Mouse (Mus musculus): Measurements from ENCODE around the gene Gm45623. TPM values are rescaled to one million over a fixed set of nuclear protein-coding genes. Genes with fewer than 3 reads are reported as not detected.

Gm45623 gene
- polyA plus RNA-seq, 1 experiment from 2014 or later, result 0.32 TPM

DNA sequence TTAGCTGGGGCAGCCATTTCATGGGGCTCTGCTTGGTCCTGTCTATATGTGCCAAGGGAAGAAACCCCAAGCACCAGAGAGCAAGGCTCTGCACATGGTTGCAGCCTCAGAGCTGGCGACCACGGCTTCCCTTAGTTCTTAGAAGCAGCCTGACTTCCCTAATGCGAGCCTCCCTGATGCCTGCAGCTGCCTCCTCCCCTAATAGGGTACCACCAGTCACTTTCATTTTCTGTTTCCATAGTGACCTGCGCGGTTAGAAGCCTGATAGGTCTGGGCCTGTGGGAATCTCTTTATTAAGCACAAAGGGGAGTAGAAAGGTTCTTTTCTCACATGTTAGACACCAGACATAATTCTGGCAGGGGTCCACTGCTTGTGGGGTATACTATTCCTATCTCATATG is 20.7 kb upstream of the Gm45623 start:
- H3K4me1 ChIP-seq (ENCODE audit: control insufficient read depth, insufficient read depth, low read length), result peaks cover 14% of the 10 kb centered on the region
- WGBS, result 60% methylated on average over 5 of the region's 5 CpGs
- H3K9me3 ChIP-seq (replicated peaks; ENCODE audit: control insufficient read depth, low read length), result no peaks in the 10 kb centered on the region
- H3K27ac ChIP-seq (ENCODE audit: low read length), result no peak overlapping the region
- H3K36me3 ChIP-seq (ENCODE audit: control insufficient read depth, insufficient read depth), result no peaks in the 10 kb centered on the region
- no peak for ATAC-seq (replicated peaks; ENCODE audit: extremely low read depth, insufficient read depth, low FRiP score)
- H3K9ac ChIP-seq (ENCODE audit: low read length), result no peak overlapping the region
- no peak overlapping the region for H3K4me2 ChIP-seq (ENCODE audit: low read depth, low read length)
- H3K27me3 ChIP-seq (ENCODE audit: control insufficient read depth, insufficient read depth, low read length), result no peaks in the 10 kb centered on the region
- no peak overlapping the region for H3K4me3 ChIP-seq (ENCODE audit: low read length)

GRCm38 (mm10) chr13:56773262-56773870 is 19.7 kb upstream of the Gm45623 start:
- Histone ChIP-seq H3K4me3 (ENCODE audit: low read length) (no peak overlapping the region), H3K4me1 (ENCODE audit: control insufficient read depth, insufficient read depth, low read length) (peaks cover 13% of the 10 kb centered on the region), H3K27ac (ENCODE audit: low read length) (no peak overlapping the region), H3K4me2 (ENCODE audit: low read depth, low read length) (no peak overlapping the region), H3K9me3 (replicated peaks; ENCODE audit: control insufficient read depth, low read length) (no peaks in the 10 kb centered on the region), H3K9ac (ENCODE audit: low read length) (no peak overlapping the region), H3K36me3 (ENCODE audit: control insufficient read depth, insufficient read depth) (no peaks in the 10 kb centered on the region), H3K27me3 (ENCODE audit: control insufficient read depth, insufficient read depth, low read length) (no peaks in the 10 kb centered on the region)
- WGBS, result 55% methylated on average over 14 of the region's 14 CpGs
- no peak for ATAC-seq (replicated peaks; ENCODE audit: extremely low read depth, insufficient read depth, low FRiP score)

DNA sequence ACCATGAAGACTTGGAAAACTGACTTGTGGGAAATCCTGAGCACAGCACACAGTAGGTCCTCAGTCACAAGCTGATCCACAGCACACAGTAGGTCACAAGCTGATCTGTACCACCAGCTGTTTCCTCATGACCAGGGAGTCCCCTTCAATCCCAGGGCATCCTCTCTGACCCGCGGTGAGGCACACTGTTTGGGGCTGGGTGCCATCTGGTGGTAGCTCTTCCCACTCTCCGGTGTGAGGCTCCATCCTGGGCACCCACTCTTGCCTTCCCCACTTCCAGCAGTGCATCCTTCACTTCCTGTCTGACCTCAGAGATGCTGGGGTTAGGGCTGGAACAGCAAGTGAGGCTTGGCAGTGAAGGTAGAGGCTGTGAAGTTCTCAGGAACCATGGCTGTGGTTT is 19.0 kb upstream of the Gm45623 start:
- H3K4me2 ChIP-seq (ENCODE audit: low read depth, low read length), result no peak overlapping the region
- peaks cover 13% of the 10 kb centered on the region for H3K4me1 ChIP-seq (ENCODE audit: control insufficient read depth, insufficient read depth, low read length)
- no peaks in the 10 kb centered on the region for H3K36me3 ChIP-seq (ENCODE audit: control insufficient read depth, insufficient read depth)
- 35% methylated on average over 3 of the region's 3 CpGs for WGBS
- H3K27ac ChIP-seq (ENCODE audit: low read length), result no peak overlapping the region
- no peak for ATAC-seq (replicated peaks; ENCODE audit: extremely low read depth, insufficient read depth, low FRiP score)
- no peaks in the 10 kb centered on the region for H3K9me3 ChIP-seq (replicated peaks; ENCODE audit: control insufficient read depth, low read length)
- H3K4me3 ChIP-seq (ENCODE audit: low read length), result no peak overlapping the region
- no peaks in the 10 kb centered on the region for H3K27me3 ChIP-seq (ENCODE audit: control insufficient read depth, insufficient read depth, low read length)
- H3K9ac ChIP-seq (ENCODE audit: low read length), result no peak overlapping the region

- no peaks in the 10 kb centered on the region for H3K9me3 ChIP-seq (replicated peaks; ENCODE audit: control insufficient read depth, low read length)
- 69% methylated on average over 5 of the region's 5 CpGs for WGBS
- no peak overlapping the region for H3K9ac ChIP-seq (ENCODE audit: low read length)
- H3K27me3 ChIP-seq (ENCODE audit: control insufficient read depth, insufficient read depth, low read length), result no peaks in the 10 kb centered on the region
- no peak overlapping the region for H3K27ac ChIP-seq (ENCODE audit: low read length)
- no peak for ATAC-seq (replicated peaks; ENCODE audit: extremely low read depth, insufficient read depth, low FRiP score)
- H3K4me2 ChIP-seq (ENCODE audit: low read depth, low read length), result no peak overlapping the region
- no peaks in the 10 kb centered on the region for H3K36me3 ChIP-seq (ENCODE audit: control insufficient read depth, insufficient read depth)
- no peak overlapping the region for H3K4me3 ChIP-seq (ENCODE audit: low read length)
- peaks cover 8% of the 10 kb centered on the region for H3K4me1 ChIP-seq (ENCODE audit: control insufficient read depth, insufficient read depth, low read length)
These were observed 17.2 kb upstream of the Gm45623 start for GRCm38 (mm10) chr13:56770786-56771185.

- Histone ChIP-seq H3K36me3 (ENCODE audit: control insufficient read depth, insufficient read depth) (no peaks in the 10 kb centered on the region), H3K4me1 (ENCODE audit: control insufficient read depth, insufficient read depth, low read length) (peaks cover 11% of the 10 kb centered on the region), H3K9ac (ENCODE audit: low read length) (no peak overlapping the region), H3K4me3 (ENCODE audit: low read length) (no peak overlapping the region), H3K4me2 (ENCODE audit: low read depth, low read length) (no peak overlapping the region), H3K9me3 (replicated peaks; ENCODE audit: control insufficient read depth, low read length) (no peaks in the 10 kb centered on the region), H3K27ac (ENCODE audit: low read length) (no peak overlapping the region), H3K27me3 (ENCODE audit: control insufficient read depth, insufficient read depth, low read length) (no peaks in the 10 kb centered on the region)
- 45% methylated on average over 1 of the region's 1 CpGs for WGBS
- no peak for ATAC-seq (replicated peaks; ENCODE audit: extremely low read depth, insufficient read depth, low FRiP score)
These were observed 16.5 kb upstream of the Gm45623 start for GRCm38 (mm10) chr13:56770136-56770578.

- 35% methylated on average over 4 of the region's 4 CpGs for WGBS
- no peaks in the 10 kb centered on the region for H3K36me3 ChIP-seq (ENCODE audit: control insufficient read depth, insufficient read depth)
- H3K27ac ChIP-seq (ENCODE audit: low read length), result no peak overlapping the region
- H3K9me3 ChIP-seq (replicated peaks; ENCODE audit: control insufficient read depth, low read length), result no peaks in the 10 kb centered on the region
- H3K4me1 ChIP-seq (ENCODE audit: control insufficient read depth, insufficient read depth, low read length), result peaks cover 15% of the 10 kb centered on the region
- no peak overlapping the region for H3K4me2 ChIP-seq (ENCODE audit: low read depth, low read length)
- ATAC-seq (replicated peaks; ENCODE audit: extremely low read depth, insufficient read depth, low FRiP score), result no peak
- no peak overlapping the region for H3K4me3 ChIP-seq (ENCODE audit: low read length)
- H3K9ac ChIP-seq (ENCODE audit: low read length), result no peak overlapping the region
- H3K27me3 ChIP-seq (ENCODE audit: control insufficient read depth, insufficient read depth, low read length), result no peaks in the 10 kb centered on the region
These were observed 15.8 kb upstream of the Gm45623 start for GRCm38 (mm10) chr13:56769431-56769830.

DNA sequence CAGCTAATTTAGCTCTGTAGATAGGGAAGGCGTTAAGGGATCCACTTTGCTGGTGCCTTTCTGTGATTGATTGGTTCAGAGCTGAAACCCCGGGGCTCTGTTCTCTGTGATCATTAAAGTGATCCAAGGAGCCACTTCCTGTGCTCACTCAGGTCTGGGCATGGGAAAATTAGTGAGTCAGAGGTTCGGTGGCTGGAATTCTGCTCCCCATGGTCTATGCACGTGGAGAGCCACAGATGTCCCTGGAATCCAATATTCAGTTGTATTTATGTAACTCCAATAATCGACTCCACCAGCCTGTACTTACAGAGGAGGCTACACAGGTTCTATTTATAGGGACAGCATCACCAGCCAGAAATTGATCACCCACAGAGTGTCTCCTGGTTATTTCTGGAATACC is 12.6 kb upstream of the Gm45623 start:
- Histone ChIP-seq H3K36me3 (ENCODE audit: control insufficient read depth, insufficient read depth) (no peaks in the 10 kb centered on the region), H3K4me1 (ENCODE audit: control insufficient read depth, insufficient read depth, low read length) (peaks cover 15% of the 10 kb centered on the region), H3K9me3 (replicated peaks; ENCODE audit: control insufficient read depth, low read length) (no peaks in the 10 kb centered on the region), H3K27ac (ENCODE audit: low read length) (no peak overlapping the region), H3K27me3 (ENCODE audit: control insufficient read depth, insufficient read depth, low read length) (peaks cover 7% of the 10 kb centered on the region; the same call in 1 of the 2 replicates), H3K4me3 (ENCODE audit: low read length) (no peak overlapping the region), H3K4me2 (ENCODE audit: low read depth, low read length) (no peak overlapping the region), H3K9ac (ENCODE audit: low read length) (no peak overlapping the region)
- no peak for ATAC-seq (replicated peaks; ENCODE audit: extremely low read depth, insufficient read depth, low FRiP score)
- 27% methylated on average over 5 of the region's 5 CpGs for WGBS

- H3K9ac ChIP-seq (ENCODE audit: low read length), result peak overlapping the region; percentile 5; the same call in 1 of the 2 replicates
- H3K27ac ChIP-seq (ENCODE audit: low read length), result no peak overlapping the region
- 22% methylated on average over 25 of the region's 25 CpGs for WGBS
- no peaks in the 10 kb centered on the region for H3K9me3 ChIP-seq (replicated peaks; ENCODE audit: control insufficient read depth, low read length)
- H3K27me3 ChIP-seq (ENCODE audit: control insufficient read depth, insufficient read depth, low read length), result peaks cover 7% of the 10 kb centered on the region; the same call in 1 of the 2 replicates
- peaks cover 15% of the 10 kb centered on the region for H3K4me1 ChIP-seq (ENCODE audit: control insufficient read depth, insufficient read depth, low read length)
- H3K36me3 ChIP-seq (ENCODE audit: control insufficient read depth, insufficient read depth), result no peaks in the 10 kb centered on the region
- peak; percentile 63 for ATAC-seq (replicated peaks; ENCODE audit: extremely low read depth, insufficient read depth, low FRiP score)
- peak overlapping the region; percentile 52 for H3K4me2 ChIP-seq (ENCODE audit: low read depth, low read length)
- H3K4me3 ChIP-seq (ENCODE audit: low read length), result peak overlapping the region; percentile 27
These were observed 11.8 kb upstream of the Gm45623 start for GRCm38 (mm10) chr13:56765284-56766032.

DNA sequence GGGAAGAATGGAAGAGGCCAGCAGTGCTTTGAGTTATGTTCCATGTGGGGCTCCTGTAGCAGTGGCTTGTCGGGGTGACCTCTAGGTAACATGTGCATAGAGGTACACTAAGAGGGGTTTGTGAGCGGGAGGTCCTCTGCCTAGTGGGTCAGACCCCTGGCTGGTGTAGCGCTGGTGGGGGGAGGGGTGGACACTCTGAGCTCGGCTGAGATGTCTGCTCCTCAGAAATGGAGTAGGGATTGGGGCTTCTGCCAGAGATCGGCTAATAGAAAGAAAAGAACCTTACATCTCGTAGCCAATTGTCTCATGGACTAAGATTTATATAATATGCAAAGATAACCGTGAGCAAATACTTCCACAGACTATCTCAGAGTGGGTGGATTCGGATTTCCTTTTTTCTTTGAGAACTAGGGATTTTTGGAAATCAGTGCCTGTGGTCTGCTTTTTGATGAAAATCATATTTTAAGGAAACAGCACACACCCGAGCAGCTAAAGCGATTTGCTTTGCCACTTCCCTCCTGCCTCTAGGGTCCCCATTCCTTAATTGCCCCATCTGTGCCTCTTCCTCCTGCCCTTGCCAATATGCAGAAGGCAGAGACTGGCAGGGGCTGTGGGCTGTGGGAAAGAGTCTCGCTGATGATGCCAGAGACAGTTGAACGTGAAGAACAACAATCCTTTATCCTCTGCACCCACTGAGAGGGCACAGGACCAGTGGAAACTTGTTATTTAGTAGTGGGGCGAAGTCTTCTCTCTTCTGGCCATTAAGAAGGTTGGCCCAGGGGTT is 9.0 kb upstream of the Gm45623 start:
- Histone ChIP-seq H3K4me3 (ENCODE audit: low read length) (no peak overlapping the region), H3K36me3 (ENCODE audit: control insufficient read depth, insufficient read depth) (no peaks in the 10 kb centered on the region), H3K27me3 (ENCODE audit: control insufficient read depth, insufficient read depth, low read length) (peaks cover 7% of the 10 kb centered on the region; the same call in 1 of the 2 replicates), H3K9me3 (replicated peaks; ENCODE audit: control insufficient read depth, low read length) (no peaks in the 10 kb centered on the region), H3K27ac (ENCODE audit: low read length) (no peak overlapping the region), H3K4me2 (ENCODE audit: low read depth, low read length) (no peak overlapping the region), H3K4me1 (ENCODE audit: control insufficient read depth, insufficient read depth, low read length) (peaks cover 15% of the 10 kb centered on the region), H3K9ac (ENCODE audit: low read length) (no peak overlapping the region)
- no peak for ATAC-seq (replicated peaks; ENCODE audit: extremely low read depth, insufficient read depth, low FRiP score)
- WGBS, result 38% methylated on average over 13 of the region's 13 CpGs

Measured in heart, embryonic 16.5 days (tissue).